Mouse (Mus musculus) layer of hippocampus, adult 18-20 months (tissue): ENCODE results near the gene Sord. TPM values are rescaled to one million over a fixed set of nuclear protein-coding genes. Genes with fewer than 3 reads are reported as not detected.
A peak's percentile ranks its signal among the peaks of the same experiment; 100 is the strongest.

Experiments
- DNase-seq, 2 experiments: peaks; one replicate each; pipeline ENCODE4 v3.0.0; 2022; ENCODE audit warnings: low spot score in 2 of 2
- total RNA-seq, 2 experiments: library from RNA; stranded (reverse); gene quantifications; 2 replicates each; pipeline ENCODE4 v1.2.3; 2021

Sord gene
- total RNA-seq, 2 experiments from 2014 or later, result 20.2 to 20.9 TPM

- no peak for DNase-seq
These were observed 3.4 kb downstream of the Sord start for GRCm38 (mm10) chr2:122237891-122238470.

GRCm38 (mm10) chr2:122240735-122241134 is 6.2 kb downstream of the Sord start:
- no peak for DNase-seq

- no peak for DNase-seq
These were observed 6.7 kb downstream of the Sord start for GRCm38 (mm10) chr2:122241226-122241625.

GRCm38 (mm10) chr2:122241935-122242334 is 7.4 kb downstream of the Sord start:
- DNase-seq, result no peak

GRCm38 (mm10) chr2:122243671-122244131 is 9.2 kb downstream of the Sord start:
- DNase-seq, result peak; percentile 62 to 91

- DNase-seq, result no peak
These were observed 13.2 kb downstream of the Sord start for GRCm38 (mm10) chr2:122247786-122248185.

- DNase-seq, result peak in 1 of 2 experiments; percentile 14
These were observed 21.4 kb downstream of the Sord start for GRCm38 (mm10) chr2:122255997-122256396.

- DNase-seq, result no peak
These were observed 26.2 kb downstream of the Sord start for GRCm38 (mm10) chr2:122260729-122261128.

GRCm38 (mm10) chr2:122264690-122265089 is 30.1 kb downstream of the Sord start:
- peak in 1 of 2 experiments; percentile 19 for DNase-seq

GRCm38 (mm10) chr2:122266407-122267193 is 32.1 kb downstream of the Sord start:
- no peak for DNase-seq

- no peak for DNase-seq
These were observed 44.2 kb downstream of the Sord start for GRCm38 (mm10) chr2:122278769-122279168.

GRCm38 (mm10) chr2:122284091-122284490 is 49.5 kb downstream of the Sord start:
- no peak for DNase-seq

GRCm38 (mm10) chr2:122286137-122286536 is 51.6 kb downstream of the Sord start:
- no peak for DNase-seq

GRCm38 (mm10) chr2:122294916-122295315 is 60.4 kb downstream of the Sord start:
- no peak for DNase-seq

- DNase-seq, result no peak
These were observed 62.9 kb downstream of the Sord start for GRCm38 (mm10) chr2:122297271-122298095.

GRCm38 (mm10) chr2:122298096-122298499 is 63.5 kb downstream of the Sord start, which contains the start of gene Duox2:
Gene Duox2, minus strand, starts transcription at chr2:122298449.
- no peak for DNase-seq

- no peak for DNase-seq
These were observed 64.3 kb downstream of the Sord start, which contains the start of gene Duoxa2 for GRCm38 (mm10) chr2:122298596-122299490. Gene Duoxa2, plus strand, starts transcription at chr2:122298900.

- DNase-seq, result no peak
These were observed 65.5 kb downstream of the Sord start for GRCm38 (mm10) chr2:122299911-122300655.

GRCm38 (mm10) chr2:122300656-122301020 is 66.1 kb downstream of the Sord start:
- no peak for DNase-seq
